Mouse (Mus musculus): Measurements from ENCODE around the gene Tyms.
A peak's percentile ranks its signal among the peaks of the same experiment; 100 is the strongest.

The Tyms gene

GRCm38 (mm10) chr5:30072825-30073821 is at the start of gene Tyms:
Gene Tyms, minus strand, starts transcription at chr5:30073617.
- DNase-seq (ENCODE audit: low spot score in 2 of 2), result peak; percentile 63 to 69

GRCm38 (mm10) chr5:30122481-30122880 is 49.1 kb upstream of the Tyms start:
- DNase-seq (ENCODE audit: low spot score in 2 of 2), result no peak

GRCm38 (mm10) chr5:30120106-30120505 is 46.7 kb upstream of the Tyms start:
- no peak for DNase-seq (ENCODE audit: low spot score in 2 of 2)

- no peak for DNase-seq (ENCODE audit: low spot score in 2 of 2)
Observed at GRCm38 (mm10) chr5:30119163-30119562, 45.7 kb upstream of the Tyms start.

- no peak for DNase-seq (ENCODE audit: low spot score in 2 of 2)
Observed at GRCm38 (mm10) chr5:30118018-30118417, 44.6 kb upstream of the Tyms start.

GRCm38 (mm10) chr5:30115718-30116117 is 42.3 kb upstream of the Tyms start:
- no peak for DNase-seq (ENCODE audit: low spot score in 2 of 2)

- DNase-seq (ENCODE audit: low spot score in 2 of 2), result no peak
Observed at GRCm38 (mm10) chr5:30114761-30115140, 41.3 kb upstream of the Tyms start.

- peak; percentile 39 to 44 for DNase-seq (ENCODE audit: low spot score in 2 of 2)
Observed at GRCm38 (mm10) chr5:30113881-30114760, 40.7 kb upstream of the Tyms start.

GRCm38 (mm10) chr5:30112533-30113068 is 39.2 kb upstream of the Tyms start:
- DNase-seq (ENCODE audit: low spot score in 2 of 2), result no peak

GRCm38 (mm10) chr5:30111771-30112170 is 38.4 kb upstream of the Tyms start:
- no peak for DNase-seq (ENCODE audit: low spot score in 2 of 2)

- no peak for DNase-seq (ENCODE audit: low spot score in 2 of 2)
Observed at GRCm38 (mm10) chr5:30111126-30111525, 37.7 kb upstream of the Tyms start.

- DNase-seq (ENCODE audit: low spot score in 2 of 2), result no peak
Observed at GRCm38 (mm10) chr5:30110371-30111060, 37.1 kb upstream of the Tyms start.

GRCm38 (mm10) chr5:30109899-30110298 is 36.5 kb upstream of the Tyms start:
- no peak for DNase-seq (ENCODE audit: low spot score in 2 of 2)

GRCm38 (mm10) chr5:30108233-30108632 is 34.8 kb upstream of the Tyms start:
- no peak for DNase-seq (ENCODE audit: low spot score in 2 of 2)

- DNase-seq (ENCODE audit: low spot score in 2 of 2), result no peak
Observed at GRCm38 (mm10) chr5:30107611-30108041, 34.2 kb upstream of the Tyms start.

GRCm38 (mm10) chr5:30107186-30107585 is 33.8 kb upstream of the Tyms start:
- DNase-seq (ENCODE audit: low spot score in 2 of 2), result no peak

GRCm38 (mm10) chr5:30106756-30107155 is 33.3 kb upstream of the Tyms start:
- DNase-seq (ENCODE audit: low spot score in 2 of 2), result no peak

GRCm38 (mm10) chr5:30105668-30106300 is 32.4 kb upstream of the Tyms start, which contains the start of gene 3110082J24Rik:
Gene 3110082J24Rik, minus strand, starts transcription at chr5:30106086.
- DNase-seq (ENCODE audit: low spot score in 2 of 2), result no peak

- no peak for DNase-seq (ENCODE audit: low spot score in 2 of 2)
Observed at GRCm38 (mm10) chr5:30104841-30105667, 31.6 kb upstream of the Tyms start, which contains the start of gene Garem2. Gene Garem2, plus strand, starts transcription at chr5:30105161.

- DNase-seq (ENCODE audit: low spot score in 2 of 2), result peak in 1 of 2 experiments; percentile 9
Observed at GRCm38 (mm10) chr5:30104339-30104738, 30.9 kb upstream of the Tyms start.
